In genomic region chr3:120879409-120879808, GRCm38 (mm10) we compare ENCODE assay signal across 15 mouse cellular contexts.
DNase-seq lines count a peak whose midpoint lies in the region.
"Had no signal": no experiment of that assay in that cellular context is flagged by ENCODE, and none has a peak within 500 bp of the region (broad histone marks: within the 10 kb centered on the region; RNA-seq: fewer than 3 reads in every experiment).

No protein-coding gene starts in this region.

- peak; percentile 40 for DNase-seq in heart, adult 11 months
- no peak for DNase-seq in heart, postnatal 4 days
- DNase-seq in R1 (ENCODE audit: low read depth, low spot score): peak; percentile 92
- no peak for DNase-seq in frontal cortex, adult 2 months (ENCODE audit: extremely low spot score in 1 of 2, low spot score in 1 of 2)
- no peak for DNase-seq in spleen, postnatal 14 days (ENCODE audit: low spot score in 2 of 2)
- DNase-seq: adrenal gland, adult 8-10 months; adrenal gland, postnatal 14 days; adrenal gland, postnatal 36 days; B cell, adult 2 months; cerebellum, adult 11-12 months; cerebellum, adult 2 months; cerebellum, adult 9-10 months; cerebellum, postnatal 10 days; cerebellum, postnatal 25 days; forebrain, postnatal 0 days had no signal

Comparison
In these comparisons a context has a peak if more than half of its experiments do, and no peak if none do; other contexts are left out.
1. DNase-seq: peak in heart, adult 11 months (single experiment) and R1 (single experiment); none in heart, postnatal 4 days (single experiment), frontal cortex, adult 2 months (0 of 2) and spleen, postnatal 14 days (0 of 2).